Mouse (Mus musculus) erythroblast, embryonic 14.5 days (primary cell): ENCODE data around the gene Ppfia1.

Source experiments
- GATA1 ChIP-seq: IDR thresholded peaks from 2 replicates; pipeline ENCODE4 v1.6.1; 2012; ENCODE audit warnings: low read length, inconsistent platforms, mixed read lengths
- TAL1 ChIP-seq: IDR thresholded peaks from 3 replicates; pipeline ENCODE4 v1.6.1; 2012; ENCODE audit warnings: low read length, inconsistent platforms, mixed read lengths

DNA sequence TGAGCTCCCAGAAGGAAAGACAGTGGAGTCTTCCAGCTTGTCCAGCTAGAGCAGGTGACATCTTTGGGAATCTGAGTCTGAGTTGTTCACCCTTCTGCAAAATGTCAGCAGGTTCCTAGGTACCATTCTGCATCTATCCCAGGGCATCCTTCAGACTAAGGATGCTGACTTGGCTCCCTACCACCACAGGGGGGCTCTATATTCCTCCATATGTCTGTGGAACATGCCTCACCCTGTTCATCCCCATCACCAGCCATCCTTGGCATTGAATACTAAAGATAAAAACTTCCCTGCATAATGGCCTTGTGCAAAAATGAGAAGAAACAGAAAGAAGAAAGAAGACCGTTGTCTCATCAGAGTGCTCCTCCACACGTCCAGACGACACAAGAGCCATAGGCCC, 36.0 kb upstream of the Ppfia1 start:
- TF ChIP-seq TAL1, result no peak
- TF ChIP-seq GATA1, result no peak
